Mouse (Mus musculus) heart, adult 18-20 months (tissue): ENCODE measurements around the gene Gm45062. TPM values are rescaled to one million over a fixed set of nuclear protein-coding genes. Genes with fewer than 3 reads are reported as not detected.

Experiments
- DNase-seq, 2 experiments: peaks; one replicate each; pipeline ENCODE4 v3.0.0; 2021 to 2022; ENCODE audit warnings: mixed read lengths in 1 of 2
- long read RNA-seq, 2 experiments: library from polyadenylated mRNA; stranded (forward); transcript quantifications; one replicate each; pipeline ENCODE4 v2.0.0; 2021
- total RNA-seq, 2 experiments: library from RNA; stranded (reverse); gene quantifications; 2 replicates each; pipeline ENCODE4 v1.2.3; 2021

Gene Gm45062
- not detected for total RNA-seq
- long read RNA-seq, experiment 1, result 0 reads
- long read RNA-seq, experiment 2, partial matches to known transcripts, result 0 of 1 reads
- long read RNA-seq, experiment 2, other reads (novel, unspliced or antisense), result 1 of 1 reads

DNA sequence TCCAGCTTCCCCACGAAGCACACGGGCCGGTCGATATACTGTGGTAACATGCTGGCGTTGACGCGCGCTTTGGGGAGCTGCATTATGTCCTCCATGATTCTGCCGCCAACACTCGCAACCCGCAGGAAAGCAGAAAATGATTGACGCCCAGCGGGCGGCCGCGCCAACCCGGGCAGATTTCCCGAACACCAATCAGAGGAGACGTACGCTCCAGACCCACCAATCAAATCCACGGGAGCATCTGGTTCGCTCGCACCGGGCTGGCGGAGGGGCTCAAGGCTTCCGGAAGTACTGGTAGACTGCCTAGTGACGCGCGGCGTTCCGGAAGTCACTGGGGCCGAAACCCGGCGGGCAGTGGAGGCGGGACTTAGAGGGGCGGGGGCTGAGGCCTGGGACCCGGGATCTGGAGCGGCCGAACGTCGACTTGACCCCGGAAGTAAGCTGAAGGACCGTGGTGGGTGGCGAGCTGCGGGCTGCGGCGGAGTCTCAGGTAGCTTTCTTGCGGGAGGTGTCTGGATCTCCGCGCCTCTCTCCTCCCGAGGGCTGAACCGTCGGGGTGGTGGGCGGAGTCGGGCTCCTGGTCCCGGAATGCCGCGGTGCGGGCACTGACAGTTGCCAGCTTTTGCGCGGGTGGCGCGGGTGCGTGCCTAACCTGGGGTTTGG, at the start of gene Gm45062, which contains the start of the genes Rpa3 and Umad1:
Gene Gm45062, plus strand, starts transcription at position 447 of the 663 bp plus-strand sequence.
Gene Rpa3, minus strand, starts transcription at position 170 of the 663 bp plus-strand sequence.
Gene Umad1, plus strand, starts transcription at position 285 of the 663 bp plus-strand sequence.
- peak; percentile 97 to 99 for DNase-seq

DNA sequence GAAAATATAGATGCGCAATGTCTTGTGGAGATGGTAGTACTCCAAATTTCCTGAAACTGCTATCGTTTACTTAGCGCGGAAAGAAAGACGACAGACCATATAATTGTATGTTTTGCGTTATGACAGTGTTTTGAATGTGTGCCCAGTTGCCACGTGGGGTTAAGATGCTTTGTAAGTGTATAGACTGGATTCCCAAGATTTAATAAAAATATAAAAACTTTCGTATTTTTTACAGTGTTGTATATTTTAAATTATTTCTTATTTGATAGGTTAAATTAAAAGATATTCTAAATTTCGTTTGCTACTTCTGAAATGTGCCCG, 49.4 kb upstream of the Gm45062 start:
- no peak for DNase-seq

DNA sequence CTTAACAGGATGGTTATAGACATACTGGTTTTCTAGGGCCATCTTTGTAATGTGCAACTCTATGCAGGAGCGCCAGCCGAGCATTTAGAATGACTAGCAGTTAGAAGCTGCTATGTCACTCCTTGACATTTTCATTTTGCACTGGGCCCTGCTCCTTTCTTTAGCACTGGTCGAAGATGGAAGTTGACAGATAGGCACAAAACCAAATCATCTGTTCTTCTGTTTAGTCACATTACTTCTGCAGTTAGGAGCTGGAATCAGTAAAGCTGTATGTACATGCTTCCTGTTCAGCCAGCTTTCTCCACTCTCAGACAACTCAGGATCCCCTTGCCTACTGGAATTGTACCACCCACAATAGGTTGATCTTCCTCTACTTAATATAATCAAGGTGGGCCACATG, 48.6 kb upstream of the Gm45062 start:
- no peak for DNase-seq

DNA sequence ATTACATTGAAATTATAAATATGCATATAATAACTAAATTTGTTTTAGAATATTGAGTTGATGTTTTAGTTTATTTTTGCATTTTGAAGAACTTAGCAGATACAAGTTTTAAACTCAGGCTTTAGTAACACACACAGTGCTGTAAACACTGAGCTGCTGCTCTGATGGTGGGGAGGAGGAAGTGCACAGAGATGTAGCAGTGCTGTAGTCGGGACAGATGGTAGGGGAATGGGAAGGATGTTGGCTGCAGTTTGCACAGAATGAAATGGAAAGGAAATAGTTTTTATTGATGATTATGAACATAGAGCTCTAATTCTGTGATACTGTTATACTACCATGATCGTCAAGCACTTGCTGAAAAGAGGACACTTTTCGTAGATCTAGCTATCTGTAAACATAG, 32.2 kb upstream of the Gm45062 start:
- DNase-seq, result no peak

- DNase-seq, result no peak
These were observed 30.7 kb upstream of the Gm45062 start for GRCm38 (mm10) chr6:8228596-8228995.

DNA sequence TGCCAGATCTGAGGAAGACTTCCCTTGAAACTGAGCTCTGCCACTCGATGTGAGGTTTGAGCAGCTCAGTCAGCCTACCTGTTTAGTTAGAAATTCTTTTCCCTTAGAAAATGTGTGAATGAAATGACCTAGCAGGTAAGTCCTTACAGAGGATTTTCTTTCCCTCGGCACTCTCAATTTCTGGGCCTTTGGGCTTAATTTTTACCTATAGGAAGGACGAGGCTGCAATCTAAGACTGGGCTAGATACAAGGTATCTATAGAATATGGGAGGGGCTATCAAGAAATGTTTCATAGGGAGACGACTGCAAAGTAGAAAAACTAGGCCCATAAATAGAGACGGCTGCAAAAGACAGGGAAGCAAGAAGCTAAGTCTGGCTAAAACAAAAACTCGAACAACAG, 934 bp upstream of the Gm45062 start:
- no peak for DNase-seq

- no peak for DNase-seq
These were observed 406 bp downstream of the Gm45062 start for GRCm38 (mm10) chr6:8259667-8260044.

DNA sequence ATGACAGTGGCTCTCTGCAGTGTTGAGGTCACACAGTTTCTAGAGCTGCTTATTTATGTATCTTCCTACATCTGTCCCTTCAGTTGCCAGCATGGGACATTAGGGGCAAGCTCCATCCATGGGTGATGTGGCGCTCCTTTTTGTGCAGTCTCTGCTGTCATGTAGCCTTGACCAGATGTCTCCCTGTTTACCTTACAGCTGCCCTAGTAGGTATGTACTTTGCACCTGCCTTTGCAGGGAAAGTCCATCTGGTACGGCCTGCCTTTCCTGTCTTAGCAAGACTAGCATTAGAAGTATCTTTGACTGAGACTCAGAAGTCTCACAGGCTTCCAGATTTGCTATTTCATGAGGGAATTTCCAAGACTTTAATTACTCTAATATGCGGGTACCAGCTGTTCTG, 11.8 kb downstream of the Gm45062 start:
- no peak for DNase-seq

DNA sequence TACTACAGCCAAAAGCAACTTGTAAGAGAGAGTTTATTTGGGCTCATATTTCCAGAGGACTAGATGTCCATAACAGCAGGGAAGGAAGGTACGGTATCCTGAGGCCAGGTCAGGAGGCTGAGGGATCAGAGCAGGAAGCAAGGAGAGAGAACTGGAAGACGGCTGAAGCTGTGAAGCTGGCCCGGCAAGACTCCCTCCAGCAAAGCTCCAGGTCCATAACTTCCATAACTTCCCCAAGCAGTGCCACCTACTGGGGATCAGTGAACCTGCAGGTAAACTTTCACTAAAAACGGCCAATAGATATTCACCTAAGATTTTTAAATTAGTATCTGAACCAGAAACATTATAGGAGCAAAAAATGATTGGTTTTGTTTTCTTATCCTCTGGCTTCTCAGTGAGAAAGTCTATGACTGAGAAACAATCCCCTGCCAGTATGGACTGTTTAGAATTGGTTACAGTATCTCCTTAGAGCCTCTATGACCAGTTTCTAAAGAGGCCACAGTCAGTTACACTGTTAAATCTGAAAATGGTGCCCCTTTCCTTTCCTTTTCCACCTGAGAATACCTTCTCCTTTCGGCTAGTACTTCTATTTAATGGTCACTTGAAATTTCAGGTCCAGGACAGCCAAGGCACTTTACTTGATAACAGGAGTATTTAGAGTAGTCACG, 15.3 kb downstream of the Gm45062 start:
- peak; percentile 49 to 80 for DNase-seq

DNA sequence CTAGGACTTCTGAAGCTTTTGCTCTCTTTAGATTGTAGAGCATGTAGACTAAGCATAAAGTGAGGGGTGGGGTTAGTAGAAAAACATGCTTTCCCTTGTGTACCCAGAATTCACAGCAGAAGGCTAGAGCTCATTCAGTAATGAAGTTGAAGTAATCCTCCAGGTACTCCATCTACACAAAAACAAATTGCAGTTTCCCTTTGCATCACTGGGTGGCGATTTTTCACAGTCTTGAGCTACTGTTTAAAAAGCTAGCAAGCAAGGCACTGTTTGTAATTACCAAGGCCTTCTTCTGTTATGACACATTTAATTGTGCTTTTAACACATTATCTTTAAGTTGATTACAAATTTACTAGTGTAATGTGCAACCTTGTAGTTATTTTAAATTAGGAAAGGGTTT, 15.8 kb downstream of the Gm45062 start:
- peak; percentile 72 to 87 for DNase-seq

DNA sequence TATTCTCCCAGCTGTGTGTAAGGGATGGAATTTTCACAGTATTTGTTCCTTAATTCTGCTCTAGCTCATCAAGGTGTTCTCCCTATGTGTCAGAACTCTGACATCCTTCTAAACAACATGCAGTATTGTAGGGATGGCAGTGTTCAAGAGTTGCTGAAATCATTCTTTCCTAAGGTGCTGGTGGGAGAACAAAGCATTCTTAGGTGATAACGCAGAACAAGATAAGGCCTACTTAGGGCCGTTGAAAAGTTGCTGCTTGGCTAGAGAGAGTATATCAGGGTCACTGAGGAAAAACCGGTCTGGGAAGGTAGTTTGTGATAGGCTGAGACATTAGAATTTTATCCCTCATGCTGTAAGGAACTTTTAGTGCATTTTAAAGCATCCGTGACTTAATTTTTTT, 17.2 kb downstream of the Gm45062 start:
- no peak for DNase-seq

DNA sequence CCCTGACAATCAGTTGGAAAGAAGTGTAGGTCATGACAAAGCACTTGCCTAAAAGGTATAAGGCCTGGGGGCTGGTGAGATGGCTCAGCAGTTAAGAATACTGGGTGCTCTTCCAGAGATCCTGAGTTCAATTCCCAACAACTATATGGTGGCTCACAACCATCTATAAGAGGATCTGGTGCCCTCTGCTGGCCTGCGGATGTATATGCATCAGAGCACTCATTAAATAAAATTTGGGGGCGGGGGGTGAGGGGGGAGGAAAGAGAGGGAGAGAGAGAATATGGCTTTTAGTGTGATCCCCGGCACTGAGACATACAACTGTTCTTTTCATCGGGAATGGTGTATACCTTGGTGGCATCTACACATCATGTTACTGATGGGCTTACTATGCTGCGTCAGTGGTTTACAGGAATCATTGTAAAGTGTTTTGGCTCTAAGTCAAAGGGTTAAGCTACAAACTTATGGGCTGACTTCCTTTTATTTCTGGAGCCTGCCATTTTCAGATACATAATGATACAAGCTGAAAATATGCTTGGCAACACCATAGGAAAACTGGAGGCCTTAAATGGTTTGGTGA, 19.3 kb downstream of the Gm45062 start:
- no peak for DNase-seq

DNA sequence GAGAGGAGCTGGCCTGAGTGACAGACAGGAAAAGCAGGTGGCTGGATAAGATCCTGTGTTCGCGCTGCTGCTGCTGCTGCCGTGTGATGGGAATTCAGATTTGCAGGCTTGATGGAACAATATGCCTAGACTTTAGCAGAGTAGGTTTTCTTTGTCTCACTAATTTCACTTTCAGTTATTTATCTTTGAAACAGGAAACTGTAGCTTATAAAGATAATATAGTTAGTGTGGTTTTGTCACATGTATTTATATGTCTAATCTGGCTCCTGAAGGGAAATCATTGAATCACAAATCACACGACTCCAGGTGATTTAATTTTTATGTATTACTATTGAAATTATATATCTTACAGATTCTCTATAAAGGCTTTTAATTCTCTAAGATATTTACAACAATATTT, 24.0 kb downstream of the Gm45062 start:
- no peak for DNase-seq

- no peak for DNase-seq
These were observed 26.2 kb downstream of the Gm45062 start for GRCm38 (mm10) chr6:8285401-8285960.

- DNase-seq, result no peak
These were observed 26.9 kb downstream of the Gm45062 start for GRCm38 (mm10) chr6:8286146-8286545.

GRCm38 (mm10) chr6:8288755-8289580, 29.7 kb downstream of the Gm45062 start:
- DNase-seq, result no peak

GRCm38 (mm10) chr6:8294048-8294784, 35.0 kb downstream of the Gm45062 start:
- DNase-seq, result no peak

- DNase-seq, result no peak
These were observed 40.0 kb downstream of the Gm45062 start for GRCm38 (mm10) chr6:8299066-8299863.

DNA sequence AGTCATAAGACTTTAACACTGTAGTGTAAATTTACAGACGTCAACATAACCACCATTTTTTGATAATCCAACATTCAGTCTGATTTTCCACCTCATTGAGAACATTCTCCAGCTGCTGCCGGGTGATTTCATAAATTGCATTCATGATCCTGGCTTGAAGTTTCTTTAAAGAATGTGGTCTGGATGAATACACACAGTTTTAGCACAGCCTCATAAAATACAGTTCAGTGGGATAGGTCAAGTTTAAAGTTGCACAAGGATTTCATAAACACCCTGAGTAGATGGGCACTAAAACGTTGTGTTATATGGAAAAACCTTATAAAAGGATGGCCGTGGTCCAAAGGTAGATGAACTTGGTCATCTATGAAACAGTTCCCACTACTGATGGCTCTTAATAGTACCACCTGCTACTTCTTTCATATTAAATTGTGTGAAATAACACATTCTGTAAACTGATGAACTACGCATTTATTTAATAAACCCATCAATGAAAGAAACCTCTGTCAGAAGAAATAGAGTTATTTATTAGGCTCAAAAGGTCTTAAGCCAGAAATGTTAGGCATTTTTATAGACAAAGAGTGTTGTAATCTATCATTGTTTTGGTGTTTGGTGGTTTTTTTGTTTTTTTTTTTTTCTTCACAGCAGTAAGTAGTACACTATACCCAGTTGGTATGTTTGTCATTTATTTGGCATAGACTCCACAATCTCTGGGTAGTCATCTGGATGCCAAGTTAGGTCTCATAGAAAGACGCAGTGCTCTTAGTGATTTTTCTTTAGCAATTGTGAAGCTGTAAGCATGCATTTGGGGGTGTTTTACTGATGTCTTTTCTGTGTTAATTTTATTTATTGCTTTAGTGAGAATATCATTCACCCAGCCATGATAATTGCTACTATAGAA, 48.9 kb downstream of the Gm45062 start:
- no peak for DNase-seq

DNA sequence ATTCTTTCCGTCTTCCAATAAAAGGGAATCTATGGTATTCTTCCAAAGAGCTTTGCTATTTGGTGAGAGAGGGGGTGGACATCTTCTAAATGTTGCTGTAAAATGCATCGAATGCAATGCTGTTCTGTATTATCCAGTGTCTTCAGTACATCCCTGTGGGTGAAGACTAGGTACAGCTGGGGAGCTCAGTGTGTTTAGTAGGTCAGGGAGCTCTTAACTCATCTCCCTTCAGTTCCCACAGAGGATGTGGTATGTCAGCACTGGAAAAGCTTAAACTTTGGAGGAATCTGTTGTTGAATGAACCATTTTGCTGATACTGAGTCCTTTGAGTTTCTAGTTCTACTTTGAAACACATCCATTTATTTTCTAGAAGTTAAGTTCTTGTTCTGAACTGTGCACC, 53.3 kb downstream of the Gm45062 start:
- DNase-seq, result no peak
